Mouse (Mus musculus): ENCODE results near the gene Mrpl18. TPM values are rescaled to one million over a fixed set of nuclear protein-coding genes. Genes with fewer than 3 reads are reported as not detected.

The Mrpl18 gene
- total RNA-seq (2023): 29.7 to 49.5 TPM (median 37.6 TPM) in 4 replicates

DNA sequence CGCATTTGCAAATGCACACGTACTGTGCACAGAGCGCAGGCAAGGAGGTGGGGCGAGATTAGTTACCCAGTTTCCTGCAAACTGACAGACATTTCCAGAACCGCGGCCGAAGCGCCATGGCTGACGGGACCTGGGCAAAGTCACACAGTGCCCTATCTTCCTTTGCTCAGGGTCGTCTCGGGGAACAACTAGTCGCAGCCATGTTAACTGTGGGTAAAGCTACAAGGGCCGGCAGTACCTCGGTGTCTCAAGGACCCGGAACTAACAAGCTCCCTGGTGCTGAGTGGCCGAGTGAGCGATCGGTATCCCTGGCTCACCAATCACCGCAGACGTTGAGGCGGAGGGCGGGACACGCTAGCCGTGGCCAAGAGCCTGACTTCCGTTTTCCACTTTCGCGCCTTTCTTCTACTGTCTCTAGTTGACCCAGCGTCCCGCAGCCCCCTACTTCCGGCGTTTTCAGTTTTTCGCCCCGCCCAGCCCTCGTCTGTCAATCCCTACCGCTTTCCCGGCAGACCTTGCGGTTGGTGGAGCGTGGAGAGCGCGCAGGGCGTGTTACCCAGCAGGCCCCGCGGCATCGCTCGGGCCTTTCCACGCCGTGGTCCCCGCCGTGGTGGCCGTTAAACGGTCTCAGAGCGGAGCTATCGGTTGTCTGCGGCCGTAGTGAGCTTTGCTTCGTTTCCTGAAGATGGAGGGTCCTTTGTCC is at the start of gene Mrpl18:
TSS of gene Mrpl18 (minus strand) at position 465 of the 703 bp plus-strand sequence.

DNA sequence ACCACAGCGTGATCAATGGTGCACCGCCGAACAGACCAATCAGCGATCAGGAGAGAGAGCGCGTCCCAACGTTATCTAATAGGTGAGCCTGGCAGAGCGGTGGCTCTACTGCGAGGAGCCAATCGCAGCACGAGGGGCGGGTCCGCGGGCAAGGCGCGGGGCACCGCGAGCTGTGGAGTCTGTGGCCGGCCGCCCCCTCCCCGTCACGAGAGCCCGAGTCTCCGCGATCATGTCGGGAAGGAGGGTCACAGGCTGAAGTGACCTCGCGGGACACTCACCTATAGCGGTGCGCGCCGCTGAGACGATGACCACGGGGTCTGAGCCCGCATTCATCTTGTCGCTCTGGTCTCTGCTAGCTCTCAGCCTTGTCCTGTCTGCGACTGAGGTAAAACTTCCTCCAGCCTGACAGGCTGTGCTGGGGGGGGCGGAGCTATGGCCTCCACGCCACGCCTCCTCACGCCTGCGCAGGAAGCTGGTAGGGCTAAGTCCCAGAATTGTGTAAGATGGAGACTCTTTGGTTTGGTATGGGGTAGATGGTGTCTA is 44.3 kb upstream of the Mrpl18 start, which contains the start of gene Acat2:
TSS of gene Acat2 (minus strand) at position 417 of the 543 bp plus-strand sequence.

DNA sequence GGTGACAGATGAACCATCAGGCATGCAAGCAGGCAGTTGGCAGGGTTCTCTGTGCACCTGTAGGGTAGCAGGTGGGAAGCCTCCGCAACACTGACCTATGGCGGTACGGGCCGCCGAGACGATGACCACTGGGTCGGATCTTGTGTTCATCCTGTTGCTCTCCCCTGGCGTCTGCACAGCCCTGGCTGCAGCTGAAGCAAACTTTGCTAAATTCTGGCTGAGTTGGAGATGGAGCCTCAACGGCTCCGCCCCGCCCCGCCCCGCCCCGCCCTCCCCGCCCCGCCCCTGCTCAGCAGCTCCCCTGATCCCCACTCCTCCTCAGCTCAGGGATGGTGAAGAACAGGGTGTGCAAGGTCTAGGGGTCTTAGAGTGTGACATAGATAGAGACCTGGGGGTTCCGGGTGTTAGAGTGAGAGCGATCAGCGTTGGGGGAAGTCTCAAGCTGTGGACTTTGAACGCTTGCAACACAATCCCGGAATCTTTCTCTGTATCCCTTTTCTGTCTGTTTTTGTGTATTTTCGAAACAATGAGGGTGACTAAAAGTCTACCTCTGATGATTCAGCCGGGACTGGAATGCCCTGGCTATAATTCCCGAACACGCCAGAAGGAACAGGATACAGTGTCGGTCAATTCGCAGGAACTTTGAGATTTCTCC is 24.1 kb upstream of the Mrpl18 start, which contains the start of gene Acat3:
TSS of gene Acat3 (minus strand) at position 450 of the 655 bp plus-strand sequence.

DNA sequence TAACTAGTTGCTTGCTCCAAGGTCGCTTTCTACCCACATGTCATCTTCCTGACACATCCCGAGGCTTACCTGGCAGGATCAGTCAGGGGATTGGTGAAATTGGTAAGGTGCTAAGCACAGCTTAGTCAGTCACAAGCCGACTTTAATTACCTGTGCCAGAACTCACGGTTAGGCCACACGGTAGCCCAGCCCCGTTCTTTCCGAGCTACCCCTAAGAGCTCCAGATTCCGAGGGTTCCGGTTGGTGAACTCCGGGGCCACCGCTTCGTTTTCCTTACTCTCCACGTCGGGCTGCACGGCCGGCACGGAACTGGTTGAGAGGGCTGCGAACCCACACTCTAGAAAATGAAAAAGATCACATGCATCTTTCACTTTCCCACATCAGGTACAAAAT is 661 bp downstream of the Mrpl18 start, which contains the start of gene Tcp1:
TSS of gene Tcp1 (plus strand) at position 214 of the 393 bp plus-strand sequence.

DNA sequence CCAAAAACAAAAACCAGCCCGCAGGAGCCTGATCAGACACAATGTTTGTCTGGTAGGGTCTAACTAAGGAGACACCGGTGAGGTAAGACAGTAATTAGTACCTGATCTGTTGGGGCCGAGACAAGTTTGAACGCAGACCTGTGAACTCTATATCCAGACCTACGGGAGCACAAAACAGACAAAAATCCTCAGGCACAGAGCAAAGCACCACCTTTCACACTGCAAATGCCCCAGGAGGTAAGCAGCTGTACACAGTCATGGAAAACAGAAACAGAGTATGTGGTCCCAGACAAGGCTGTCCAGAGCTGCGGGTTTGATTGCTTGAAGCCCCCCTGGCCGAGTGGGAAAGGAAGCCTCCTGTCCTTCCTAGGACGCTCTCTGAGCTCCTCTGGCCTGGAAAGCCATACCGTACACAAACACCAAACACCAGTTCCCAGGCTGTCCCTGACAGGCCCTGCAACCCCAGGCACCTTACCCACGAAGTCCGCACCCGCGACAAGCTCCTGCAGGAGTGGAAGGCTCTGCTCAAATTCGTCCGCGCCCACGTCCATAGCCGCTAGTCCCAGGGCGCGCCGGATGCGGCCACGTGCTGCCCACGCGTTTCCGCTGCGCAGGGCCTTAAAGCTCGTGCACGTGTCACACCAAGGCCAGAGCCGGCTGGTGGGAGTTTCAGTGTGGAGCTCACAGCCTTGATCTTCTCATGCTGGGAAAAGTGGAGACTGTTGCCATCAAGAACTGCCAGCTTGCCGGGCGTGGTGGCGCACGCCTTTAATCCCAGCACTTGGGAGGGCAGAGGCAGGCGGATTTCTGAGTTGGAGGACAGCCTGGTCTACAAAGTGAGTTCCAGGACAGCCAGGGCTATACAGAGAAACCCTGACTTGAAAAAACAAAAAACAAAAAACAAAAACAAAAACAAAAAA is 6.5 kb downstream of the Mrpl18 start, which contains the start of gene Pnldc1:
TSS of gene Pnldc1 (minus strand) at position 870 of the 920 bp plus-strand sequence.

DNA sequence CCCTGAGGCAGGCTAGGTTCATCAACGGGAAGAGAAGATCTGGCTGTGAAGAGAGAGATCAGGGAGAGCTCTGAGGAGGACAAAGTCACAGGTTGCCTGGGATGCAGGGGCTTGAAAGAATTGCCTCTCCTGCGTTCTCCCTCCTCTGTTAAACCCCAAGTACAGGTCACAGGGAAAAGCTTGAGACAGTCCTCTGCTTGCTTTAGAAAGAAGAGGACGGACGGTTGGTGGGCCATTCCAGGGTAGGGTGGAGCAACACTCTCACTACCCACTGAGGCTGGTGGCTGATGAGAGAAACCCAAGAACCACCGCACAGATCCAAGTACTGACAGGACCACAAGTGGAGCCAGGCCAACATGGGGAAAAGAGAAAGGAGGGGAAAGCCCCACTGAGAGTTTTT is 40.4 kb downstream of the Mrpl18 start, which contains the start of gene Mrgprh:
TSS of gene Mrgprh (plus strand) at position 301 of the 400 bp plus-strand sequence.

DNA sequence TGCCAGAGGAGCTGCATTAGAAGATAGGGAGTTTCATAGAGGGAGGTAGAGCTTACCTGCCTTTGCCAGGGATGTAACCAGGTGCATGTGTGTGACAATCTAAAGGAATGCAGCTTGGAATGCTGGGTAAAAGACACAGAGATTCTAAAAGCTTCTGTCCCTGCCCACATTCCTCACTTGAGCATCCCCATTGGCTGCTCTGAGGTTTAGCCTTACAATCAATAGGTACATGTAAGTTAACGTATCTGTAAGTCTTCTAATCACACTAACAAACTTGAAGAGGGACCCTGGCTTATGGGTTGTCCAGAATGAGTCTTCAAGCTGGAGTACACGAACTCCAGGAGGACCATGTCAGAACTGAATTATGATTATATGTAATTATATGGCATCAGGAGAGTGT is 48.1 kb downstream of the Mrpl18 start, which contains the start of gene Mas1:
TSS of gene Mas1 (minus strand) at position 101 of the 400 bp plus-strand sequence.

Other genes starting within 250 kb of the Mrpl18 start
- gene Slc22a1, start 240.5 kb downstream of the Mrpl18 start, total RNA-seq (2023): not detected in 4 replicates
- gene Igf2r, start 146.7 kb downstream of the Mrpl18 start, total RNA-seq (2023): 9.4 to 12.3 TPM (median 11.5 TPM) in 4 replicates
- not detected in 4 replicates for gene Mas1, start 48.2 kb downstream of the Mrpl18 start, total RNA-seq (2023)
- gene Mrgprh, start 40.3 kb downstream of the Mrpl18 start, total RNA-seq (2023): not detected in 4 replicates
- gene Pnldc1, start 6.1 kb downstream of the Mrpl18 start, total RNA-seq (2023): 0.70 to 1.6 TPM (median 1.3 TPM) in 4 replicates
- gene Tcp1, start 644 bp downstream of the Mrpl18 start, total RNA-seq (2023): 236 to 273 TPM (median 245 TPM) in 4 replicates
- 1.3 TPM in 1 of 4 replicates, not detected in the others for gene Acat3, start 24.3 kb upstream of the Mrpl18 start, total RNA-seq (2023)
- gene Acat2, start 44.4 kb upstream of the Mrpl18 start, total RNA-seq (2023): 15.6 to 22.5 TPM (median 18.0 TPM) in 4 replicates
- 93.0 to 106 TPM (median 98.7 TPM) in 4 replicates for gene Wtap, start 77.8 kb upstream of the Mrpl18 start, total RNA-seq (2023)
- gene Sod2, start 90.5 kb upstream of the Mrpl18 start, total RNA-seq (2023): 86.1 to 99.6 TPM (median 91.6 TPM) in 4 replicates
- gene Gpr31b, start 136.0 kb upstream of the Mrpl18 start, total RNA-seq (2023): 0.46 TPM in 1 of 4 replicates, not detected in the others
- gene Tcp10b, start 144.8 kb upstream of the Mrpl18 start, total RNA-seq (2023): not detected in 4 replicates
- 0.37 to 0.72 TPM (median 0.56 TPM) in 4 replicates for gene Unc93a, start 215.5 kb upstream of the Mrpl18 start, total RNA-seq (2023)

Data from B cell, adult 62 days (primary cell).